Mouse (Mus musculus) thymus, postnatal 25 days (tissue): ENCODE measurements around the gene Ap1ar.
"Not testable (repeated sequence)": the region's sequence is repeated elsewhere in the genome, so short reads cannot be mapped to it uniquely, and the experiment has no call there.

Source experiments
- DNase-seq: peaks from one replicate; pipeline ENCODE4 v3.0.0; 2022

The Ap1ar gene

GRCm38 (mm10) chr3:127791595-127792561 lies 45.4 kb downstream of the Ap1ar start:
- DNase-seq = no peak

GRCm38 (mm10) chr3:127791056-127791483 lies 46.3 kb downstream of the Ap1ar start:
- peak; percentile 10 for DNase-seq

- DNase-seq = peak; percentile 21
Measured at GRCm38 (mm10) chr3:127790234-127791055, 46.9 kb downstream of the Ap1ar start.

GRCm38 (mm10) chr3:127789500-127790191 lies 47.7 kb downstream of the Ap1ar start, which contains the start of gene Tifa:
Tifa (plus strand) TSS chr3:127789805.
- peak; percentile 36 for DNase-seq

GRCm38 (mm10) chr3:127788919-127789318 lies 48.4 kb downstream of the Ap1ar start:
- no peak for DNase-seq

GRCm38 (mm10) chr3:127788038-127788437 lies 49.3 kb downstream of the Ap1ar start:
- DNase-seq = no peak

- no peak for DNase-seq
Measured at GRCm38 (mm10) chr3:127787032-127787431, 50.3 kb downstream of the Ap1ar start.

GRCm38 (mm10) chr3:127783680-127784079 lies 53.6 kb downstream of the Ap1ar start:
- not testable (repeated sequence) for DNase-seq

- DNase-seq = no peak
Measured at GRCm38 (mm10) chr3:127782921-127783320, 54.4 kb downstream of the Ap1ar start.

GRCm38 (mm10) chr3:127780921-127781320 lies 56.4 kb downstream of the Ap1ar start:
- DNase-seq = no peak

- peak; percentile 81 for DNase-seq
Measured at GRCm38 (mm10) chr3:127780021-127780644, 57.2 kb downstream of the Ap1ar start, which contains the start of gene Alpk1. Alpk1 (minus strand) TSS chr3:127780527.

- DNase-seq = no peak
Measured at GRCm38 (mm10) chr3:127769146-127769545, 68.2 kb downstream of the Ap1ar start.

GRCm38 (mm10) chr3:127765971-127766370 lies 71.4 kb downstream of the Ap1ar start:
- no peak for DNase-seq

GRCm38 (mm10) chr3:127764541-127764940 lies 72.8 kb downstream of the Ap1ar start:
- DNase-seq = no peak

- peak; percentile 84 for DNase-seq
Measured at GRCm38 (mm10) chr3:127763076-127763612, 74.2 kb downstream of the Ap1ar start.

- no peak for DNase-seq
Measured at GRCm38 (mm10) chr3:127762403-127762802, 74.9 kb downstream of the Ap1ar start.

GRCm38 (mm10) chr3:127759212-127759611 lies 78.1 kb downstream of the Ap1ar start:
- DNase-seq = peak; percentile 29

- DNase-seq = no peak
Measured at GRCm38 (mm10) chr3:127758806-127759205, 78.5 kb downstream of the Ap1ar start.

GRCm38 (mm10) chr3:127757886-127758301 lies 79.4 kb downstream of the Ap1ar start:
- no peak for DNase-seq
